Mouse (Mus musculus) T-helper 1 cell (primary cell): ENCODE measurements around the gene Fntb.

Experiments
- in situ Hi-C: fragments of 300-600 bp; cut with MboI, MseI; formaldehyde crosslinking; loops from one replicate; pipeline ENCODE4 v1.15.1; 2025; ENCODE audit warnings: high pct_unique_total_duplicates

The Fntb gene

DNA sequence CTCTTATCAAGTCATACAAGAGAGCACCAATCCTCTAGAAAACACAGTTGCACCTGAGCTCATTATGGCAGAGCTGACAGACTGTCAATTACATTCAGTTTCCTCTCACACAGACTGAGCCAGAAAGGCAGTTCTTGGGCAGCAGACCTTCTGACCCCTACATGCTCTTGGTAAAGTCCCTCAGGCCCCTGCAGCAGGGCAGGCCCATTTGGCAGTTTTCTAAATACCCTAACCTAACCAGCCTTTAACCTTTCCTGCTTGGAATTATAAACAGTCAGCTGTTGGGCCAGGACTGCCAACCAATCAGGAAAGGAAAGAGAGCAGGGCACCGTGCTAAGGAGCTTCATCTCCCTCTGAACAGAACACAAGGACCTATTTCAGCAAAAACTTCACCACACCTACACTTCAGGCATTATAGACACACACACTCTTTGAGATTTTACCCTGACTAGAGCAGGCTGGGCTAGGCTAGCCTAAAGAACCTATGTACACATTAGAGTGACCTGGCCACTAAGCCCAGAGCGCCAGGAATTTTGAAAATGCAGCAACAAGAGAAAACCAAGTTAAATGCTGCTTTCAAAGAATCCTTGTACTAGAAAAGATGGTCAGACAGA, 188.5 kb downstream of the Fntb start:
- in situ Hi-C loops = no loop called here

DNA sequence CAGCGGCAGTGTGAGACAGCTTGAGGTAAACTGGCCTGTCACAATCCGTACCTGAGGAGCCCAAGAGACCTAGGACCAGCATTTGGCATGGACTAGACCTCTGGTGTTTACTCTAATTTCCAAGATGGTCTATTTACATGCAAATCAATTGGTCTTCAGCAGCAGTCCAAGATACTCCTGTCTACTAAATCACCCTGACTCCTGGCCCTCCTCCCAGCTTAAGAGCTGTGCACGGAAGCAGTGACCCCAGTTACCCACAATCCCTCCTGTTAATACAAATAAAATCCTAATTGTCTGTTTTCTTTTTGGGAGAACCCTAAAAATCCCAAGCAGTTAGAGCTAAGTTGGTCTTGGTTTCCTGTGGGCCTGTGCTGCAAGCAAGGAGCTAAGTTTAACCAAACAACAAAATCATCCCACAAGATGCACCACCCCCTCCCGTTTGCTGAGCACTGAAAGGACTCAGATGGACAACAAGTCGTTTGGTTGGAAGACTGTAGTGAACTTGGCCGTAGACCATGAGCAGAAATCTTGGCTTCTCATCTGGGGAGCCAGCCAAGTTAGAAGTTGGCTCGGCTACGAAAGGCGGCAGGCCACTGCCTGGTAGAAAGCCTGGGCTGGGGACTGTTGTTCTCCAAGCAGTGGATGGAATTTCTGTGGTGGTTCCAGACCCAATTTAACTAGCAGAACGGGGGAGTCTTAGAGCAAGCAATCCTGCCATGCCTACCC, 189.5 kb downstream of the Fntb start:
- in situ Hi-C loops = no loop called here

DNA sequence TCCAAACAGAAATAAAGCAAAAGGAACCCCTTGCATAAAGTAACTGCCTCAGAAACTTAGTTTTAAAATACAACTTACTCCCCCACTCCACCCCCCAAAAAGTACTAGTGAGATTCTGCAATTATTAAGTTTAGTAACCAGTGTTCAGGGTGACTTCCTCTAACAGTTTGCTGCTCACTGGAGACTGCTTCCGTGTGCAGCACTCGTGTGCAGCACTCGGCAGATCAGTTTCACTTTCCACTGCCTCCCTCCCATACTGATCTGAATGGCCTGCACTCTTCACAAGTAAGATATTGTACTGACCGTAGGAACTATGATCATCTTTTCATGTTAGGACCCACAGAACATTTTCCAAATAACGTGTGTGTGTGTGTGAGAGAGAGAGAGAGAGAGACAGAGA, 192.3 kb downstream of the Fntb start:
- in situ Hi-C loops = no loop called here

DNA sequence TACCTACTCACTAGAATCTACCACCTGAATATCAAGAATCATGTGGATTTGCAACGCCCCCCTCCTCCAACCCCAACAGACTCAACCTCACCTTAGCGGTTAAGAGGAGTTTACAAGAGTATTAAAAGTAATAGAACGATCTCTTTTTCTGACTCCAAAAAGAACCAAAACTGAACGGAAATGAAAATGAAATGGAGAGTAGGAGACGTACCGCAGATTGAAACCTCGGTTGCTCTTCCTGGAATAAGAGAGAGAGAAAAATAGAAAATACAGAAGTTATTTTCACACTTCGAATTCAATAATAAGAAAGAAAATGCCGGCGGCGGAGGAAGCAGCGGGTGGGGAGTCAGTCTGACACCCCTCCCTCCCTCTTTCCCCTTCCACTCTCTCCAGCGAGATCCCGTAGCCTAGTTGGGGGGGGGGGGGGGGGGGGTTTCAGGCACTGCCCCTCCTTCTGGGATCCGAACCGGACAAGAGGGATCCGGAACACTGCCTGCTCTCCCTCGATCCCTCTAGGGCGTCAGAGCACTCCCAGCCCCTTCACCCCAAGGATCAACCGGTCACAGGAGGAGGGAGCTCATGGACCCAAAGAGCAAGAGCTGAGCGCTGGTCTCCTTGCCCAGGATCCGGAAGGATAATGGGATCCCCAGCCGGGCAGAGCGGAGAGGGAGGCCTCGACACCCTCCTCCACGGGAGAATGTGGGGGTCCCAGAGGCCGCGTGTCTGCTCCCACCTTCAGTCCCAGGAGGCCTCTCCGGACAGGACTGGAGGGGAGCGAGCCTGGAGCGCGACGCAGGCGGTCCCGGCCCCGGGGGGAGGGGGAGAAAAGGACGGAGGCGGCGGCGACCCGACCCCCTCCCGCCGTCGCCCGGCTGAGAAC, 195.9 kb downstream of the Fntb start:
- in situ Hi-C loops = loop anchor here (5.0 kb wide), 1 partner anchor 124 kb away; no protein-coding TSS in a partner anchor

DNA sequence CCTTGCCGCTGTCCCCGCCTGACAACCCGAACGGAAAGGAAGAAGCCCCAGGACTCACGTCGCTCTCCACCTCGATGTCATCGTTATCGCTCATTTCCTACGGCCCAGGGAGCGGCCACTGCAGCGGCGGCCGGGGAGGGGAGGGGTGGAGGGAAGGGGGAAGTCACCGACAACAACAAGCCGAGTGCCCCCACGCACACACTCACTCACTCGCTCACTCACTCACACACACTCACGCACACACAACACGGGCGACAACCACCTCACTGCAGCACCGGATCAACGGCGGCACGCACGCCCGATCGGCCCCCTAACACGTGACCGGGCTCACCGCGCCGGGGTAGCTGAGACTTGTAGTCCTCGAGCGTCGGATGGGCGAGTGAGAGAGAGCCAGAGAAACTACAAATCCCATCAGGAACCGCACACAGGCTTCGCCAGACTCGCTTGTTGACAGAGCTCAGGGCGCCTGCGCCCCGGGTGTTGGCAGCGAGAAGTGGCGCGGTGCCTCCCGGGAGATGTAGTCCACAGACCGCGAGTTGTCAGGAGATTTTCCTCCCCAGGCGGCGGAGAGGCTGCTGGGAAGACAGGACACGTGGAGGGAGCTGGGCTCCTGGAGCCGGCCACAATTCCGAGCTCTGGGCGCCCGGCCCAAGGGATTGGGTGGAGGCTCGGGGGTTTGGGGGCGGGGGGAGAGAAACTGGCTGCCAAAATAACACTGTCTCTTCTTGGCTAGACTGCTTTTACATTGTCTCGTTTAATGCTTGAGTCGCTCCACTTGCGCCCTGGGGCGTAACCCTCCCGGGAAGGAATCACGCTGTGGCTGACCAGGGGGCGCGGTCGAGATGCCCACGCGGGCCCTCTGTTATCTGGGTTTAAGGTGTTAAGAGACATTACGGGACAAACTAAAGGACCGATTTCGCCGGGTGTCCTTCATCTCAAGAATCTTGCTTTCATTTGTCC, 196.8 kb downstream of the Fntb start, which contains the start of gene Max:
TSS of gene Max (minus strand) at position 270 of the 960 bp plus-strand sequence.
- in situ Hi-C loops = loop anchor here (5.0 kb wide), 1 partner anchor 125 kb away; no protein-coding TSS in a partner anchor

DNA sequence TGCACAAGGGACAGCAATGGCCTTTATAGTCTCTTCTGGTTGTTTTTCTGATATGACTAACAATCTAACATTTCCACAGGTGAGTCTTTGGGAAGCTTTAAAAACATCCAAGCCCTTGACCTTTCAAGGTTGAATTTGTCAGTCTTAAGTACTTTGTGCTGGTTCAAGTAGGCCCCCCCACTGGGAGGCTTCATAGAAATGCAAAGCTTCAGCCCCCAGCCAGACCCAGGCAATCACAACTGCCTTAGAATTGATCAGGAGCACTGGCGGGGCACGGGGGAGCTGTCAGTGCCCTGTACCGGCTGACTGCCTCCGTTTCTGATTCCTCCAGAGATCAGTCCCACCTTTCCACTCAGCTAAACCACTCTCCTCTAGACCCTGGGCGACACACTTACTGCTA, 199.7 kb downstream of the Fntb start:
- in situ Hi-C loops = no loop called here

DNA sequence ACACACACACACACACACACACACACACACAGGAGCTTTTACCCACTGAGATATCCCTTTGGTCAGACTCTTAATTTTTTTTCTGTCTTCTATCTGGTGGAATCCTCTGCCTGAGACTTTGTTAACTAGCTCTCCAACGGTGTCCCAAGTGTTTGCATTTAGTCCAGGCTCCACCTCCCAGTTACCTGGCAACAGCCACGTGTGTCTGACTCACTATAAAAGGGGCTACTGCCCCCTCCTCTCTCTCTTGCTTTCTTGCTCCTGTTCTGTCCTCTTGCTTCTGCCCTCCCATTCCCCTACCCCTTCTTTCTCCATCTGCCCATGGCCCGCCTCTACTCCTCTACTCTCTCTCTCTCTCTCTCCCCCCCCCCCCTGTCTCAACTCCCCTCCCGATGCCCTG, 200.5 kb downstream of the Fntb start:
- in situ Hi-C loops = no loop called here
